Mouse (Mus musculus): Measurements from ENCODE around the gene Trpc7. TPM values are rescaled to one million over a fixed set of nuclear protein-coding genes. Genes with fewer than 3 reads are reported as not detected.

Trpc7 gene
- polyA plus RNA-seq, 1 experiment from 2014 or later, result not detected

- Histone ChIP-seq H3K36me3 (replicated peaks) (peaks cover 99% of the 10 kb centered on the region), H3K27ac (replicated peaks) (no peak overlapping the region), H3K4me1 (no peaks in the 10 kb centered on the region), H3K4me3 (no peak overlapping the region), H3K9me3 (no peaks in the 10 kb centered on the region), H3K27me3 (replicated peaks; ENCODE audit: low read depth, poor library complexity, severe bottlenecking) (no peaks in the 10 kb centered on the region)
- 73% methylated on average over 6 of the region's 6 CpGs for WGBS
- no peak for DNase-seq (ENCODE audit: low spot score)
These were observed 160.4 kb downstream of the Trpc7 start for GRCm38 (mm10) chr13:56735212-56735875.

DNA sequence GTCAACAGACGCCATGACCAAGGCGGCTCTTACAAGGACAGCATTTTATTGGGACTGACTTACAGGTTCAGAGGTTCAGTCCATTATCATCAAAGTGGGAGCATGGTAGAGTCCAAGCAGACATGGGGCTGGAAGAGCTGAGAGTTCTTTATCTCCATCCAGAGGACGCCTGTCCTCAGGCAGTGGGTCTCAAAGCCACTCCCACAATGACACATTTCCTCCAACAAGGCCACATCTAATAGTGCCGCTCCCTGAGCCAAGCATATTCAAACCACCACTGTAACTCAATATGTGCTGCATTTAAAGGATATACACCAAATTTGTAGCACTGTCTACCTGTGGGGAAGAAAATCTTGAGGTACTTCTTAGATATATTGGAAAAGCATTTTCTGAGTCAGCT lies 161.2 kb downstream of the Trpc7 start:
- H3K27ac ChIP-seq (replicated peaks), result no peak overlapping the region
- WGBS, result 88% methylated on average over 4 of the region's 4 CpGs
- no peak overlapping the region for H3K4me3 ChIP-seq
- peak; percentile 6 for DNase-seq (ENCODE audit: low spot score)
- no peaks in the 10 kb centered on the region for H3K4me1 ChIP-seq
- H3K36me3 ChIP-seq (replicated peaks), result peaks cover 99% of the 10 kb centered on the region
- no peaks in the 10 kb centered on the region for H3K27me3 ChIP-seq (replicated peaks; ENCODE audit: low read depth, poor library complexity, severe bottlenecking)
- no peaks in the 10 kb centered on the region for H3K9me3 ChIP-seq

DNA sequence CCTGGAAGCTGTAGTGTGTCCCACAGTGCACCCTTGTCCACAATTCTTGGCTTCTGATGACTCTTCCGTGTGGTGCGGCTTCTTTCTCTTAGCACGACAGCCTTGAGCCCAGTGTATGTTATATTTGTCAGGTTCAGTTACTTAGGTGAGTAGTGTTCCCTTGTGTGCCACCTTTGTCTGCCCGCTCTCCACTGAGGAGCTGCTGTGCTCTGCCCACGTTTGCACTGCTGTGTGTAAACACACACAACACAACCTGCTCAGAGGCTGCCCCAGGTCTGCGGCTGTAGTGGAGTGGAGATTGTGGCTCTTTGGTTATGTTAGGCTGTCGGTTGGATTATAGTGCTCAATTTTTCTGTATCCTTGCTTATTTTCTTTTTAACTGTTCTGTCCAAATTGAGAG lies 166.7 kb downstream of the Trpc7 start:
- no peak for DNase-seq (ENCODE audit: low spot score)
- WGBS, result 91% methylated on average over 7 of the region's 7 CpGs
- peaks cover 100% of the 10 kb centered on the region for H3K36me3 ChIP-seq (replicated peaks)

DNA sequence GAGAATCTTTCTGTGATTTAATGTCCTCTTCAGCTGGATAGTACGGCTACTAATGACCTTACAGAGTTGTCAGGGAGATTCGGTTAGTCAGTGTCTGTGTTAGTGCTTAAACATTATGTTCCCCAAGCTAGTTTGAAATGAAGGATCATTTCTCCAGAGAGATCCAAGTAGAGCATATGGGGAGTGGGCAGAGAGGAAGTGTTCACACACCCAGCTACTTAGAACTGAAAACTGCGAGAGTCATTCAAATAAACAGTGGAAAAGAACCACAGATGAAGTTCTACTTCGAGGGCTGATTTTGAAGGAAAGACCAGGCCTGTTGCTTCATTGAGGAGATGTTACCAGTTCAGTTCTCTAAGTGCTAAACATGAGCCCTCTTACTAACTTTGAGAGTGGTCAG lies 169.2 kb downstream of the Trpc7 start:
- peaks cover 93% of the 10 kb centered on the region for H3K36me3 ChIP-seq (replicated peaks)
- H3K4me1 ChIP-seq, result no peaks in the 10 kb centered on the region
- DNase-seq (ENCODE audit: low spot score), result no peak
- no peaks in the 10 kb centered on the region for H3K27me3 ChIP-seq (replicated peaks; ENCODE audit: low read depth, poor library complexity, severe bottlenecking)
- H3K4me3 ChIP-seq, result no peak overlapping the region
- WGBS, result 94% methylated on average over 4 of the region's 4 CpGs
- no peak overlapping the region for H3K27ac ChIP-seq (replicated peaks)
- H3K9me3 ChIP-seq, result no peaks in the 10 kb centered on the region

More for the DNA sequence above, 166.7 kb downstream of the Trpc7 start:
- Histone ChIP-seq H3K9me3 (no peaks in the 10 kb centered on the region), H3K27me3 (replicated peaks; ENCODE audit: low read depth, poor library complexity, severe bottlenecking) (no peaks in the 10 kb centered on the region), H3K4me1 (no peaks in the 10 kb centered on the region), H3K27ac (replicated peaks) (no peak overlapping the region), H3K4me3 (no peak overlapping the region)

Other genes with a start within 250 kb of the Trpc7 start
- gene Smad5, start 193.0 kb downstream of the Trpc7 start, polyA plus RNA-seq (2016; fragmentation: Nextera tagmentation; extraction: Ambion mirVana), result 41.7 and 44.3 TPM in 2 replicates
- 0.24 and 0.26 TPM in 2 replicates for gene Gm45623, start 142.2 kb downstream of the Trpc7 start, polyA plus RNA-seq (2016; fragmentation: Nextera tagmentation; extraction: Ambion mirVana)

Data from embryonic facial prominence, embryonic 10.5 days (tissue).